Mouse (Mus musculus): ENCODE measurements around the gene Slc22a16. TPM values are rescaled to one million over a fixed set of nuclear protein-coding genes. Genes with fewer than 3 reads are reported as not detected.

Slc22a16 gene
- polyA plus RNA-seq (2015; fragmentation: Nextera tagmentation; extraction: Ambion mirVana) = not detected in 2 replicates

DNA sequence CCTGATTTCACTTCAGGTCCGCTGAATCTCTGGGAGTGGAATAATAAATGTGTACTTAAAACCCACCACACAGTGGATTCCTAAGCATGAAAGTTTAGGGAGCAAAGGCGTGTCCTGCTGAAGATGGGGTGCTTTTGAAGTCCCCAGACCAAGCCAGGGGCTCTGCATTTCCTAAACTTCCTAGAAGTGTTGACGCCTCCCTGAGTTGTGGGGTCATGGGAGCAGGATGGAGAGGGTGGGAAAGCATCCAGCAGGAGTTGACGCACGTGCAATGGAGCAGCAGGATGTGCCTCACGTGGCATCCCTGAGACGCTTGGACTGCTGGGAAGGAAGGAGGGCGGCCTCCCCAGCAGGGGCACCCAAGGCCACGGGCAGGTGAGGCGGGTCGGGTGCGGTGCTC is at the start of gene Slc22a16:
Gene Slc22a16 (plus strand): TSS at position 301 of the 400 bp plus-strand sequence.
- H3K4me1 ChIP-seq (replicated peaks) = no peaks in the 10 kb centered on the region
- H3K36me3 ChIP-seq = no peaks in the 10 kb centered on the region
- H3K9me3 ChIP-seq = no peaks in the 10 kb centered on the region; the same call in 1 of the 2 replicates
- H3K27ac ChIP-seq (replicated peaks) = no peak within 1 kb of the TSS
- no peak for ATAC-seq (ENCODE audit: low read depth)
- no peaks in the 10 kb centered on the region for H3K27me3 ChIP-seq
- H3K9ac ChIP-seq = no peak within 1 kb of the TSS
- no peak within 1 kb of the TSS for H3K4me3 ChIP-seq
- no peak within 1 kb of the TSS for H3K4me2 ChIP-seq
- WGBS = 91% methylated on average over 12 of the region's 12 CpGs

DNA sequence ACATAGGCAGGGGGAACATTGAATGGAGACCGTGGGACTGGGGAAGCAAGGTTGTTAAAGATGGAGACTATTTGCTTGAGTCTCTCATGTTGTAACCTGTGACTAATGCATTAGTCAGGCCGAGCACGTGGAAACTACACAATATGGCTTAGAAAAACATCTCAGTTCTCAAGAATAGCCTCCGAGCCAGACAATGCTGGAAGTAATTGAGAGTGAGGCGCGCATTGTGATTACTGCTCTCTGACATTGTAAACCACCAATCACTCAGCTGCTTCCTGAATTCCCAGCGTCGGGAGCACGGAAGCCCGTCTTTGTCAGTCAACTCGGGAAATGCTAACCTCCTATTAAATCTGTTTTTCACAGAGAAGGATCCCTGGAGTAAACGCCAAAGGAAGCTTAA is 48.6 kb upstream of the Slc22a16 start:
- 0 out of 2 replicates have a peak, but pooled peaks cover 3% of the 10 kb centered on the region for H3K27me3 ChIP-seq
- peaks cover 32% of the 10 kb centered on the region for H3K4me1 ChIP-seq (replicated peaks)
- H3K27ac ChIP-seq (replicated peaks) = peak overlapping the region; percentile 57
- no peak overlapping the region for H3K9ac ChIP-seq
- 7% methylated on average over 12 of the region's 12 CpGs for WGBS
- H3K4me2 ChIP-seq = peak overlapping the region; percentile 30
- 0 out of 2 replicates have a peak overlapping the region, but pooled peaks have one; percentile 1 for H3K4me3 ChIP-seq
- H3K36me3 ChIP-seq = no peaks in the 10 kb centered on the region
- H3K9me3 ChIP-seq = no peaks in the 10 kb centered on the region
- peak; percentile 42 for ATAC-seq (ENCODE audit: low read depth)

DNA sequence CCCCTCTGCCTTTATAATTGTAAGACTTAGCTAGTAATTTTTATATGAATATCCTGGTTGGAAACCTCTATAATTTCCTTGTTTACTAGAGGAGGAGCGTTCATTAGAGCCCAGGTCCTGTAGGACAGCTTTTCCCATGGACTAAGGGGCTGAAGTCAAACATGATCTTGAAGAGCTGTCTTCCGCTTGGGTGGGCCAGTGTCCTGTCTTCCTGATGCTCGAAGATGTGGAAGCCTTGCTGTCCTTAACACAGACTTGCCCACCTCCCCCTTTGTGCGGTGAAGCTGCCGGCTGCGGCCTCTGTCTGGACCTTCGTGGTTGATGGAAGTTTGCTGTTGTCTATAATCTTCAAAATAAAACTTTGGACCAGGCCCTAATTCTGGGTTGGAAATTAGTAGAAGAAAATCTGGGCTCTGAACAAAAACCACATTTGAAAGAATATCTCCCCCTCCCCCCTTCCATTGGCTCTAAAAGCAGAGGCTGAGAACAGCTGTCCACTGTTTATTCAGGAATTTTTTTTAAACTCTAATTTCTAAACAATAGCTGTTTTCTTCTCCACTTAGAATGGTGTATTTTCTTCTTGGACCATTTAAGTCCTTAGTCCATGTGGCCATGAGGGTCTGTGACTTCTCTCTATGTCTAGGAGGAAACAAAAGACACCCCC is 46.7 kb upstream of the Slc22a16 start:
- WGBS = 73% methylated on average over 7 of the region's 7 CpGs
- H3K4me2 ChIP-seq = no peak overlapping the region
- H3K4me3 ChIP-seq = no peak overlapping the region
- no peak overlapping the region for H3K9ac ChIP-seq
- H3K4me1 ChIP-seq (replicated peaks) = peaks cover 30% of the 10 kb centered on the region
- H3K27ac ChIP-seq (replicated peaks) = no peak overlapping the region
- H3K36me3 ChIP-seq = no peaks in the 10 kb centered on the region
- ATAC-seq (ENCODE audit: low read depth) = no peak
- no peaks in the 10 kb centered on the region for H3K9me3 ChIP-seq
- 0 out of 2 replicates have a peak, but pooled peaks cover 3% of the 10 kb centered on the region for H3K27me3 ChIP-seq

DNA sequence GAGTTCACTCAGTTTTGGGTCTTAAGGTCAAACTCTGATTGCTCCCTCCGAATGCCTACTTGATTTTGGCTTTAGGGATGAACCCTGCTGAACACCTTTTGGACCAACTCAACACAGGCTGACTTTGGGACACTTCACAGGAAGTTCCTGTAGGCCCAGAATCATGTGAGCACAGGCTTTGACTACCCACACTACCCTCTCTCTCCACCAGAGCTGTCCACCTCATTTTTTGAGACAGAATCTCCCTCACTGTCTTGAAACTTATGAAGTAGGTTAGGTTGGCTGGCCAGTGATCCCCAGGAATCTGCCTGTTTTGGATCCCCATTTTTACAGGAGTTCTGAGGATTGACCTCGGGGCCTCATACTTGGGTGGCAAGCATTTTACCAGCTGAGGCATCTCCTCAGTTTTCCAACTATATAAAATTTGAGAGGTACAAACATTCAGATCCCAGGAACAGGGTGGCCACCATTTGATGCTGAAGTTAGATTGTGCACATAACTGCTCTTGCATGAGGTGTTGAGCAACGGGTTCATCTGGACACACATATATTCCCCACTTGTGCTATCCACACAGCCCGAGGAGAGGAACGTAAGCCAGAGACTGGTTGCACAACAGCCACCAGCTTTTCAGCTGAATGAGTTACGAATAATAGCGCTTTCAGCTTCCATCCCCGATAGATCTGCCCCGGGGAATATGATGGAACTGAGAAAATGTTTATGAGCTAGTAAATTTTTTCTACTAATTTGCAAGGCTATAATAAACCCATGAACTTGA is 45.9 kb upstream of the Slc22a16 start:
- H3K27ac ChIP-seq (replicated peaks) = no peak overlapping the region; the same call in 1 of the 2 replicates
- no peak overlapping the region for H3K4me3 ChIP-seq
- H3K9me3 ChIP-seq = no peaks in the 10 kb centered on the region
- WGBS = 59% methylated on average over 9 of the region's 9 CpGs
- no peaks in the 10 kb centered on the region for H3K36me3 ChIP-seq
- H3K4me1 ChIP-seq (replicated peaks) = peaks cover 30% of the 10 kb centered on the region
- ATAC-seq (ENCODE audit: low read depth) = no peak
- H3K27me3 ChIP-seq = 0 out of 2 replicates have a peak, but pooled peaks cover 3% of the 10 kb centered on the region
- no peak overlapping the region for H3K4me2 ChIP-seq
- no peak overlapping the region for H3K9ac ChIP-seq

DNA sequence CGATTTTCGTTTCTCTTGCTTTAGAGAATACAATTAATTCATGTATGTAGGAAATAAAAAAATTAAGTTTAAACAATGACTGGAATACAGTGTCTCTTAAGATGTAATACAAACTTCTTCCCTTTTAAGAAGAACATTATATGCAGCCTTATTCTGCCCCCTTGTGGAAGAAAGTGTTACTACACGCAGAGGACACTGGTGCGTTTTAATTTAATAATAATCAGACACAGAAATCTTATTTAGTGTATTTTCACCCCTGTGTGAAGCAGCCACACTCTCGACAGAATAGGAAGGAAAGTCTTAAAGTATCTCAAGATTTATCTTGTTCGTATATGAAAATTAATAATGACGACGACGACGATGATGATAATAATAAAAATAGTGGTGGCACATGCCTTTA is 45.1 kb upstream of the Slc22a16 start:
- Histone ChIP-seq H3K27me3 (0 out of 2 replicates have a peak, but pooled peaks cover 3% of the 10 kb centered on the region), H3K27ac (replicated peaks) (no peak overlapping the region), H3K4me2 (no peak overlapping the region), H3K4me3 (no peak overlapping the region), H3K9me3 (no peaks in the 10 kb centered on the region), H3K4me1 (replicated peaks) (peaks cover 30% of the 10 kb centered on the region), H3K9ac (no peak overlapping the region), H3K36me3 (no peaks in the 10 kb centered on the region)
- no peak for ATAC-seq (ENCODE audit: low read depth)
- 29% methylated on average over 10 of the region's 10 CpGs for WGBS

DNA sequence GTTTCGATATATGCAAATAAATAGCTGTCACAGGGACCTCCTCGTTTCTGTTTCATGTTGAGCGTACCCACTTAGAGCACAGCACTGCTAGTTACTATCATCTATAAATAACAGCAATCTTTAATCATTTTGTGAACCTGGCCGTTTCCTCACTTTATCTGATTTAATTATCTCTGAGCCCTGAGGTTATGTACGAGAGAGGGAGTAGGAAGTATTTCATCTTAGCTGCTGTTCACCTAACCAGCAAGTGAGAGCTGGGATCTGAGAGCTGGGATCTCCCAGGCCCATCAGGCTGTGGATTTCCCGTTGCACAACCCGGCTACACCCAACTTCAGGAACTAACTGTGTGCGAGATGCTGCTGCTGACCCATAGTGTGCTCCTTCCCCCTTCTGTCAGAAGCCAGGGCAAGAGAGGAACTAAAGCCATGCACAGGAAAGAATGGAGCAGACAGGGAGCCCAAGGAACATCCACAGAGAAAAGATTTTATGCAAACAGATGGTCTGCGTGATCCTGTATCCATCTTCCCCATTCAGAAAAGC is 44.5 kb upstream of the Slc22a16 start:
- peak overlapping the region; percentile 34; the same call in 1 of the 2 replicates for H3K9ac ChIP-seq
- H3K27me3 ChIP-seq = 0 out of 2 replicates have a peak, but pooled peaks cover 3% of the 10 kb centered on the region
- H3K27ac ChIP-seq (replicated peaks) = no peak overlapping the region
- 62% methylated on average over 9 of the region's 9 CpGs for WGBS
- no peak overlapping the region for H3K4me2 ChIP-seq
- no peak for ATAC-seq (ENCODE audit: low read depth)
- no peak overlapping the region for H3K4me3 ChIP-seq
- no peaks in the 10 kb centered on the region for H3K9me3 ChIP-seq
- no peaks in the 10 kb centered on the region for H3K36me3 ChIP-seq
- peaks cover 29% of the 10 kb centered on the region for H3K4me1 ChIP-seq (replicated peaks)

DNA sequence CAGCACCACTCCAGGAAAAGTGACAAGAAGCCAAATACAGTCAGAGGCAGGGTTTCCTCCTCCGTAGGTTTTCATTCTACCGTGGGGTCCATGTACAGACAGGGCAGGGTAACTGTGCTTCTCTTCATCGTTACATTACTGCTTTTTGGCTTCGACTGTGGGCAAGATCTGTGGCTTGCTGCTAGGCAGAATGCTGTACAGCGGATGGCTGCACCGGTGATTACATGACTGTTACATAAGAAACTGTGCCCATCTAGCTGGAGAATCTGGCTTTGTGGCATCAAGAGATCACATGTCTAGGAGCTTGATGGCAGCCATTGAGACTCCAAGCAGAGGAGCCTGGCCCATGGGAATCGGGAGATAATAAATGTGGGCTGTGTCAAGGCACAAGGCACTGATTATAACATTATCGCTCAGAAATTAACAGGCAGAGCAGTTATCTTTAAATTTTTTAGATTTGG is 43.8 kb upstream of the Slc22a16 start:
- Histone ChIP-seq H3K9me3 (no peaks in the 10 kb centered on the region), H3K4me3 (no peak overlapping the region), H3K4me1 (replicated peaks) (peaks cover 23% of the 10 kb centered on the region), H3K27ac (replicated peaks) (no peak overlapping the region), H3K4me2 (no peak overlapping the region), H3K36me3 (no peaks in the 10 kb centered on the region), H3K27me3 (0 out of 2 replicates have a peak, but pooled peaks cover 3% of the 10 kb centered on the region), H3K9ac (0 out of 2 replicates have a peak overlapping the region, but pooled peaks have one; percentile 34)
- WGBS = 81% methylated on average over 8 of the region's 8 CpGs
- ATAC-seq (ENCODE audit: low read depth) = no peak

DNA sequence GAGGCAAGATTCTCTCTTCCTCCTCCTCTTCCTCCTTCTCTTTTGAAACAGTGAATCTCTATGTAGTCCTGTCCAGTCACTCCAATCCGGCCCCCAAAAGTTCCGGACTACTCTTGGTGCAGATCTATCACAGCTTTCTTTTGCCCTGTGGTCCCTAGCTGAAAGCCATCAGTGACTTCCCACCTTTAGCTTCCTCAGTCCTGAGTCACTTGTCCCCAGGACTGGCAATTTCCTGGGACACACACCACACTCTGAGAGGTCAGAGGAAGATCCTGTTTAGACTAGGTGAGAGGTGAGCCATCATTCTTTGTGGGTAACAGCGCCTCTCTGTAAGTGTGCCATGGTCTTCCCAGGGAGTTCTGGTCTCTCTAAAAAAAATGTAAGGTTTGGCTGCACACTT is 43.1 kb upstream of the Slc22a16 start:
- H3K27ac ChIP-seq (replicated peaks) = no peak overlapping the region
- ATAC-seq (ENCODE audit: low read depth) = no peak
- H3K27me3 ChIP-seq = 0 out of 2 replicates have a peak, but pooled peaks cover 3% of the 10 kb centered on the region
- H3K36me3 ChIP-seq = no peaks in the 10 kb centered on the region
- no peak overlapping the region for H3K4me3 ChIP-seq
- WGBS = 82% methylated on average over 3 of the region's 3 CpGs
- no peak overlapping the region for H3K4me2 ChIP-seq
- peaks cover 16% of the 10 kb centered on the region for H3K4me1 ChIP-seq (replicated peaks)
- no peaks in the 10 kb centered on the region for H3K9me3 ChIP-seq
- no peak overlapping the region for H3K9ac ChIP-seq

DNA sequence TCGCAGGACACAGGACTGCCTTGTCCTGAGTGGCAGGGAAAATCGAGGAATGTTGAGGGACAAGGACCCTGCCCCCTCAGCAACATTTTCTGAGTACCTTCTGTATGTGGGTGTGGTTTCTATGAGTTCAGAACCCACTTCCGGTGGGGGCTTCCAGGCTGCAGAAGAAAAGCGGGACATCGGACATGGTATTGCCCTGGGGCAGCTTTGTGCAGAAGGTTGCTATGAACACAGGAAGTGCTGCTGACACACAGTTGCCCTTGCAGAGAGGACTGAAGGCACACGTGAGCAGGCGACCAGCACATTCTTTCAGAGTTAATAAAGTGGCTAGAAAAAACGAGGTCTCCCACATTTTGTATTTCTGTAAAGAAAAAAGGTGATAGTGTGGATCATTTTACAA is 42.6 kb upstream of the Slc22a16 start:
- Histone ChIP-seq H3K4me3 (no peak overlapping the region), H3K27me3 (0 out of 2 replicates have a peak, but pooled peaks cover 3% of the 10 kb centered on the region), H3K27ac (replicated peaks) (no peak overlapping the region), H3K4me2 (no peak overlapping the region), H3K36me3 (no peaks in the 10 kb centered on the region), H3K9ac (no peak overlapping the region), H3K4me1 (replicated peaks) (peaks cover 12% of the 10 kb centered on the region), H3K9me3 (no peaks in the 10 kb centered on the region)
- ATAC-seq (ENCODE audit: low read depth) = no peak
- 56% methylated on average over 8 of the region's 8 CpGs for WGBS

DNA sequence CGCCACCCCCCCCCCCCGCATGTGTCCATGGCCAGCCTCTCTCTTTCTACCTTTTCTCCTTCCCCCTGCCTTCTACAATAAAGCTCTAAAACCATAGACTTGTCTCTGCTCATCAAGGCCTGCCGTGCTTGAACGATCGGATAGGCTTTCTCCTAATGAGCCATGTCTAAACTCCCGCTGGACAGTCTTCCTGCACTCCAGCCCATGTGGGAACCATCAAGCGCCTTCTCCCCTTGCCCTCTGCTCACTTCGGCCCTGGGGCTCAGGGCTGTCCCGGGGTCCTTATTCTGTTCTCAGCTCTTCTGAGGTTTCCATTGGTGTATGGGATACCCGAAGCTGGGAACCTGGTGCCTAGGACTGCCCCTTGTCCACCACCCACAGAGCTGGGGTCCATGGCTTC is 41.5 kb upstream of the Slc22a16 start:
- Histone ChIP-seq H3K27ac (replicated peaks) (no peak overlapping the region), H3K36me3 (no peaks in the 10 kb centered on the region), H3K9ac (no peak overlapping the region), H3K9me3 (peaks cover 7% of the 10 kb centered on the region; the same call in 1 of the 2 replicates), H3K4me1 (replicated peaks) (peaks cover 4% of the 10 kb centered on the region; the same call in 1 of the 2 replicates), H3K27me3 (0 out of 2 replicates have a peak, but pooled peaks cover 3% of the 10 kb centered on the region), H3K4me2 (no peak overlapping the region), H3K4me3 (no peak overlapping the region)
- ATAC-seq (ENCODE audit: low read depth) = no peak
- WGBS = 43% methylated on average over 8 of the region's 10 CpGs

DNA sequence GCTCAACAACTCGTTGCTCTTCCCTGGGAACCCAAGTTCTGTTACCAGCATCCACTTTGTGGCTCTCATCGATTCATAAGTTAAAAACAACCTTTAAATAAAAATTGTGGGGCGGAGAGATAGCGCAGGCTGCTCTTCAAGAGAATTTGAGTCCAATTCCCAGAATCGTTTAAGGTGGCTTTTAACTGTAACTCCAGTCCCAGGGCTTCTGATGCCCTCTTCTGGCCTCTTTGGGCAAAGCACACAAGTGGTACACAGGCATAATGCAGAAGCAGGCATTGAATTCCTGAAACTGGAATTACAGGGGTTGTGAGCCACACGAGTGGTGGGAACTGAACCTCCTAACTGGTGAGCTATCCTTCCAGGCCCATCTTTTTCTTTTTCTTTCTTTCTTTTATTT is 40.5 kb upstream of the Slc22a16 start:
- no peak for ATAC-seq (ENCODE audit: low read depth)
- peaks cover 7% of the 10 kb centered on the region; the same call in 1 of the 2 replicates for H3K9me3 ChIP-seq
- no peak overlapping the region for H3K27ac ChIP-seq (replicated peaks)
- no peak overlapping the region for H3K4me2 ChIP-seq
- no peak overlapping the region for H3K9ac ChIP-seq
- WGBS = 59% methylated on average over 6 of the region's 6 CpGs
- no peak overlapping the region for H3K4me3 ChIP-seq
- H3K27me3 ChIP-seq = 0 out of 2 replicates have a peak, but pooled peaks cover 3% of the 10 kb centered on the region
- no peaks in the 10 kb centered on the region for H3K36me3 ChIP-seq
- H3K4me1 ChIP-seq (replicated peaks) = 0 out of 2 replicates have a peak, but pooled peaks cover 4% of the 10 kb centered on the region

DNA sequence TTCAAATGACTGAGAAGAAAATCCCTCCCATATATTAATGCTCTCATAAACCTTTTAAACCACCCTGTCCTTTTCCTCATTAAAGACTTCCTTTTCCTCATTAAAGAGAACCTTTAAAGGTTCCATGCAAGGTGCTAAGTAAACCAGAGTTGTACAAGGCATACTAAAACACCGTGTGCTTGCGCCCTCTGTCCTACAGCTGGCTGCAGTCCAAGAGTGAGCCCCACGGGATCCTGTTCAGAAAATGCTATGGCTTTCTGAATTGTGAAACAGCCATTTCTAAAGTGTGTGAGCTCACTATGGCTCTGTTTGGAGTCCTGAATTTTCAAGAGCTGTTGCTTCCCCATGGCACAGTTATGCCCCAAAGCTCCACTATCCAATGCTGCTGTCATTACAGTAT is 39.5 kb upstream of the Slc22a16 start:
- Histone ChIP-seq H3K4me2 (no peak overlapping the region), H3K4me3 (no peak overlapping the region), H3K9me3 (peaks cover 7% of the 10 kb centered on the region; the same call in 1 of the 2 replicates), H3K27me3 (0 out of 2 replicates have a peak, but pooled peaks cover 2% of the 10 kb centered on the region), H3K9ac (no peak overlapping the region), H3K36me3 (no peaks in the 10 kb centered on the region), H3K27ac (replicated peaks) (no peak overlapping the region), H3K4me1 (replicated peaks) (0 out of 2 replicates have a peak, but pooled peaks cover 4% of the 10 kb centered on the region)
- 63% methylated on average over 3 of the region's 3 CpGs for WGBS
- ATAC-seq (ENCODE audit: low read depth) = no peak

Measured in neural tube, embryonic 13.5 days (tissue).